Mouse (Mus musculus) spleen, postnatal 14 days (tissue): Measurements from ENCODE around the gene Btbd2.

Experiments
- DNase-seq, 2 experiments: peaks; one replicate each; pipeline ENCODE4 v3.0.0; 2021 to 2022; ENCODE audit warnings: low spot score in 2 of 2

The Btbd2 gene

DNA sequence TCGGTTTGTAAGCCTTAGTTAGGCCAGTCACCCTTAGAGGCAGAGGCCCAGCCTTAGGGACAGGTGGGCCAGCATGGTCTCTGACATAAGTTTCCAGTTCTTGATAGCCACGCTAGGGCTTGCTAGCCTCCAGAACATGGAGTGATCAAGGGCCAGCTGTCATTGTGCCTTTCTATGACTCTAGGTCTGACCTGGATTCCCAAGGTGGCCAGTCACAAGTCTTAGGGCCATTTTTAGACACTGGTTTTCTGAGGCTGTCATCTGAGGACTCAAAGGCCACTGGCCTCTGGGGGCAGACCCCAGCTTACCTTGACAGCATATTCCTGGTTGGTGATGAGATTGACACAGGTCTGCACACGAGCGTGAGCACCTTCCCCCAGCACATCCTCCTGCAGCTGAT, 14.4 kb upstream of the Btbd2 start:
- DNase-seq, result no peak

DNA sequence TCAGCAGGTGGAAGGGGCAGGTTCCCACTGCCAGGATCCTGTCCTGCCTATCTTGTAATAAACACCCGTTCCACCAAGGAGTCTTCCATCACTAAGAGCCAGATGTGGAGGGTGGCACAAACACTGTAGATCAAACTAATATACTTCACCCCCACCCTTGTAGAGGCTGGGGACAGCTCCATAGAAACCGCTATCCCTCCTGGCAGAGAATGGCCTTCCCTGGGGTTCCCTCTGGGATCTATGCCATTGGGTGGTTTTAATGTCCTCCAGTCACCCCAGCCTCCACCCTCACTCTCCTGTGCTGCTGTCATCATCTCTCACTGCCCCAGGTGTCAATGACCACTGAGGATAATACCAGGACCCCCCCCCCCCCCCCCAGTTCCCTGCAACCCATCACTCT, 13.7 kb upstream of the Btbd2 start:
- no peak for DNase-seq

DNA sequence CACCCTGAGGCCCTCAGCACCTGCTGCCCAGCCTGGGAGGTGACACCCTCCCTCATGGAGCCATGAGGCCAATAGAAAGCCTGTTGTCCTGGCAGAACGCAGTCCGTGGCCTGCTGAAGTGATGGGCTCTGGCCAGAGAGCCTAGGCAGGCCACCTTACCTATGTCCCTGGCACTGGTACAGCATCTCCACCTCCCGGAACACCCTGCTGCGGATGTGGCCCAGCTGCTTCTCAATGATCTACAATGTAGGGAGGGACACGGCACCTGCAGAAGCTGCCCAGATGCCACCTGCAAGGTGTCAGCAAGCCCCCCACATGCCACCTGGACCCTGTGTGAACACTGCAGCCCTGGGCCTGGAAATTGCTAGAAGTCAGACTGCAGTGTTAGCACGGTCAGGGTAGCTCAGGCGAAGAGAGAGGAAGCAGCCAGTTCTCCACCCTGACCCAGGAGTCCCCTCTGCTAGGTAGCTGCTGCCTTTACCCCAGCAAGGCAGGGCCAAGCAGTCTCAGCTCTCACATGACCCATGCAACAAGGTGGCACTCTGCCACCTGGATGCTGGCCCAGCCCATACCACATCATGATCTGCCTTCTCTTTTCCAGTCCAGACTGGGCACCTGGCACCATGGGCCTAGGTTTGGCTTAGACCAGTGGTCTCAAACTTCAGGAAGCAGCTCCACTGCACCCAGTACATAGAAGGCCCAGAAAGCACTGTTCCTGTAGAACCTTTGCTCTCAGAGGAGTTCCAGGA, 13.0 kb upstream of the Btbd2 start:
- no peak for DNase-seq

DNA sequence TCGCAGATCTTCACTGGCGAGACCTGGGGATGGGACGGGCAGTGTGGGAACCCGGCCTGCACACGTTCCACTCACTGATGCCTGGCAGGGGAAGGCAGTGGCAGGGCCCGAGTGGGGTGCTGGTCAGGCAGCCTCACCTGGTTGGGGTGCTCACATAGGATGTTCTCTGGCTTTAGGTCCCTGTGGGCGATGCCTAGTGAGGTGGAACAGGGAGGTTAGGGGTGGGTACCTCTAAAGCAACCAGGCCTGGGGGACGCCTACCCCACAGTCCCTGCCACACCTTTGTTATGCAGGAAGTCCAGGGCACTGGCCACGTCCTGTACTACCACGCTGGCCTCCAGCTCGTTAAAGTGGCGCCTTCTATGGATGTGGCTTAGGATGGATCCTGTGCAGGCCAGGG, 12.1 kb upstream of the Btbd2 start:
- DNase-seq, result no peak

DNA sequence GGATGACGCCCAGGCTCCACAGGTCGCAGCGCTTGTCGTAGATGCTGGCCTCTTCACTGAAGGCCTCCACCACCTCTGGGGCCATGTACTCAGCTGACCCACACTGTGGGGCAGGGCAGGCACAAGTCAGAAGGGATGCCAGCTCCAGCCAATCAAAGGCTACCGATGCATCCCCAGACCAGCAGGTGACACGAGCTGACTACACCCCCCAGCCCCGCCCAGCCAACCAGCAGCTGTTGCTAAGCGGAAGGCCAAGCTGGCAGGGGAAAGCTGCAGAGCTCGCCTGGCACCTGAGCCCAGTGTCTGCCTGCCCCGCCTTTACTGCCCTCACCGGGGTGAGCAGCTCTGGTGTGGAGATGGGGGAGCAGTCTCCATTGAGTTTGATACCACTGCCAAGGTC, 11.7 kb upstream of the Btbd2 start:
- DNase-seq, result no peak

DNA sequence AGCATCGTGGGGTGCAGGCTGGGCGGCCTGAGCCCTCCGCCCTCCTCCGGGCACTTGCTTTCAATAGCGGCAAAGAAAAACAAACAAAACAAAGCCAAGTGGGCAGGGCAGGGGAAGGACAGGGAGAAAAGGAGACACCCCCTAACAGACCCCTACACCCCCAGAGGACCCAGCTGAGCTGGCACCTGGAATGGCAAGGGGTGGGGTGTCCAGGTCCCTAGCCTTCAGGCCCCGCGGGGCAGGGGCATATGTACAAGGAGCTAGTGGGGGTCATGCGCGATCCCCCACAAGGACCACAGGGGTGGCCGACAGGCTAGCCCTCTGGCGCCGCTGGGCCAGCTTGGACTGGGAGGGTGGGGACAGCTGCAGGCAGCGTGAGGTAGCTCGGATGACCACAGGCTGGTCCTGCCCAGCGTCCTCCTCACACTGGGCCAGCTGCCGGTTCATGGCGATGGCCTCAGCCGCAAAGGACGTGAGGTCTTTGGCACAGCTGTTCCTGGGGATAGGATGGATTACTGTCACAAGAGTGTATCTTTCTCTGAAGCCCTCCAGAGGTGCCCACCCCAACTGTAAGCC, 10.1 kb upstream of the Btbd2 start:
- DNase-seq, result no peak

DNA sequence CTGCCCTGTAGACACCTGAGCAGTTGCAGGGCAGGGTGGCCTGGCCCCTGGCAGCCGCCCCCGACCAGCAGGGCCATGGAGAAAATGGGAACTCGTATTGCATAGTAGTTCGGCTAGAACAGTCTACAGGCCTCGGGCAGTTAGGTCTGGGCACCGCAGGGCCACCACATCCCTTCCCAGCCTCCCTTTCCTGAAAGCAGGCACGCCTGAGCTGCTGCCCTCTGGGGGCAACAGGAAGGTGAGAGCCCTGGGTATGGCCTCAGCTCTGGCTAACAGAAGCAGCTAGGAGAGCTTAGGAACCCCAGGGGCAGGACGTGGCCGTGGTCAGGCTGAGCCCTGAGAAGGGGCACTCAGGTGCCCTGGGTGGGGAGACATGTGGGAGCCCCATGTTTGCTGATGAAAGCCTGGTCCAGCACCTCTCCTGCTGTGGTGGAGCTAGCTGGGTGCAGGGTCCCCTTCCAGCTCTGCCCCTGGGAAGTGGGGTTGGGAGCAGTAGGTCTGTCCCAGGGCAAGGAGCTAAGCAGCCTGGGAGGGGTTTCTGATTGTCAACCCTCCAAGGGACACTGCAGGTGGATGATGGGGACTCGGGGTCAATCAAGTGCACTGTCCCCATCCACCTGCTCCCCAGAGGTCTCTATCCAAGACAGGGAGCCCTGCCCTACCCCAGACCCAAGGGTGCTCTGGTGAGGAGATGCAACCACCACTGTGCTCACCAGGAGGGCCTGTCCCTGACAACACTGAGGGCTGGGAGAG, 9.3 kb upstream of the Btbd2 start:
- no peak for DNase-seq

DNA sequence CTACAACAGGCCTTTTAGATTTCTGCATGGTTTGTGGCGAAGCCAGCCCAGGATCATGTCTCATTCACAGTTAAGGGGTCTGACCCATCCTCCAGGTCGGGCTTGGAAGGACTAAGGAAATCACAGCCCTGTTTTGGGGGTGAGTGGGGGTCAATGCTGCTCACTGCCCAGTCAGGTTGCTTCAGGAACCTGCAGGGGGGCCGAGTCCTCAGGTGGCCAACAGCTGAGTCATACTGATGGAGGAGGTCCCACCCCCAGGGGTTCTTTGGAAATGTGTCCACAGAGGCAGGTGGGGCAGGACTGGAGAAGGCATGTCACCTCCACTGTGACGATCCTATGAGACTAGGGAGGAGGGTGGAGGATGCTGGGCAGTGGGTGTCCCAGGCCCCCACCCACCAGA, 8.6 kb upstream of the Btbd2 start:
- no peak for DNase-seq

DNA sequence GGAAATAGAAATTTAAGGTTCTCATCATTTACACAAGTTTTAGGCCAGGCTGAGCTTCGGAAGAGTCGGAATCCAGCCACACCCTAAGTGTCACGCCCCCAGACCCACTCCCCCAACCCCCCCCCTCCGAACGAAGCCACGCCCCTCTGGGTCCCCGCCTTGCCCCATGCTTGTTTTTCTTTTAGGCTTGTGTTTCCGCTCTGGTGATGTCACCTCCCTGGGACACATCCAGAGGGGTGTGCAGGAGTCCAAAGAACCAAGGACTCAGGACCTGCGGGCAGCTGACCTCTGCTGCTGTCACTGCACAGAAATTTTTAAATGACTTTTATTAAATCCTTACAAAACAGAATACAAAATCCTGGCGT, 8.1 kb upstream of the Btbd2 start:
- DNase-seq, result no peak

DNA sequence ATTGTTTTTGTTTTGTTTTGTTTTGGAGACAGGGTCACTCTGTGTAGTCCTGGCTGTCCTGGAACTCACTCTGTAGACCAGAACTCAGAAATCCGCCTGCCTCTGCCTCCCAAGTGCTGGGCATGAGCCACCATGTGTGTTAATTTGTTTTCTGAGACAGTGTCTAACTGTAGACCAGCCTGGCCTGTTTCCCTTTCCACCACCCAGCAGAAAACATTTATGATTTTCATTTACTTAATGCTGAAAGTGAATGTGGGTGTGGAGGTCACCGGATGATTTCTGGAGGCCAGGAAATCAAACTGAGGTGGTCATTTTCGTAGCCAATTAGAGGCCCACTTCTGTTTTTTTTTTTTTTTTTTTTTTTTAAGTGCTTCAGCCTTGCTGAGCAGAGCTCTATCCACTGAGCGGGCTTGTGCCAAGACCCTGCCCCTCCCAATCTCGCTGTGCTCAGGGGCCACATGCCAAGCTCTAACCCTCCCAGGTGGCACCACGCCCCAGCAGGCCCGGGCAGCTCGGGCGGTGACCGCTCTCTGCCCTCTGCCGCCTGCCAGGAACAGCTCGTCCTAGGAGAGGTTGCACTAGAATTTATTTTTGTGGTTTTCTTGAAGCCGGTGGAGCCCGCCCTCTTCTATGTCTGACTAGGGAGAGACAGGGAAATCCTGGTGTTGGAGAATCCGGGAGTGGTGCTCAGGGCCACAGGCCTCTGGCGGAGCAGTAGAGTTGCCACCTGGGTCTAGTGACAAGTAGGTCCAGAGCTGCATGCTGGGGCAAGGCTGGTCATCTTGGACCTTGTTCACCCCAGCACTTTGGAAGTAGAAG, 7.5 kb upstream of the Btbd2 start:
- DNase-seq, result peak; percentile 54 to 56

DNA sequence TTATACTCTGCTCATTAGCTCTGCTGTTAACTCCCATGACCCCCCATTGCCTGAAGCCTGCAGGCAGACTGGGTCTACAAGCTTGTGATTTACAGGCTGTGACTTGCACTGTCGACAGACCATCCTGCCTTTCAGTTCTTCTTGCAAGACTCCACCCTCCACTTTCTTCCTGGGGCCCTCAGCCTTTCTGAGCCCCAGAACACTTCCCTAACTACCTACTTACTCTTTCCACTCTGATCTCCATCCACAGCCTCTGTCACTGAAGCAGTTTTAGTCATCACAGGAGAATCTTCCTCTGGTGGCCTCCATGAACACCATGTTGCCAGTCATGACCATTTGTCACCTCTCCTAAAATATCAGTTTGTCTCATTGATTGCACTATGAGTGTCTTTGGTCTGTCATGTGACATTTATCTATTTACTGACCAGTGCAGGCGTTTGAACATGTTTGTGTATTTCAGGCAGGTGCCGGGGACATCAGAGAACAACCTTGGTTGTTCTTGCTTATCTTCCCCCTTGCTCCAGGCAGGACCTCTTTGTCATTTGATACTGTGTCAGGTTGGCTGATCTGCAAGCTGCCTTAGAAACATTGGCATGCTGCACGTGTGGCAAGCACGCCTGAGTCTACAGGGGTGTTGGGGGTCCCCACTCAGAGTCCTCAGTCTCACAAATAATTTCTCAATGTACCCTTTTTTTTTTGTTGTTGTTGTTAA, 6.8 kb upstream of the Btbd2 start:
- DNase-seq, result peak in 1 of 2 experiments; percentile 33

DNA sequence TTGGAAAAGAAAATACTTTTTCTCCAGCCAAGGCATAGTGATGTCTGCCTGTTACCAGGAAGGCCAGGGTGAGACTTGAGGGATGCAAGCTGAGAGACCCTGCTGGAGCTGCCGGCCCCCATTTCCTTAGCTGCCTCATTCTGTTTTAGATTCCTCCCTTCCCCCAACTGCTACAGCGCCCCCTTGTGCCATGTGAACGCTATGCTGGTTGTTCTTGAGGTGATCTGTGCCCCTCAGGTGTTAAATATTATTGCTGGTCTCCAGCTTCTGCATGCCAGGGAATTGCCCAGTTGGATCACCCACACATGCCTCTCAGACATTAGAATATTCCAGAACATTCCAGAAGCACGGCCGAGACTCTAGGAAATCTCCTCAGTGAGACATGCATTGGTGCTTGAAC, 4.3 kb upstream of the Btbd2 start:
- DNase-seq, result peak; percentile 62 to 80

DNA sequence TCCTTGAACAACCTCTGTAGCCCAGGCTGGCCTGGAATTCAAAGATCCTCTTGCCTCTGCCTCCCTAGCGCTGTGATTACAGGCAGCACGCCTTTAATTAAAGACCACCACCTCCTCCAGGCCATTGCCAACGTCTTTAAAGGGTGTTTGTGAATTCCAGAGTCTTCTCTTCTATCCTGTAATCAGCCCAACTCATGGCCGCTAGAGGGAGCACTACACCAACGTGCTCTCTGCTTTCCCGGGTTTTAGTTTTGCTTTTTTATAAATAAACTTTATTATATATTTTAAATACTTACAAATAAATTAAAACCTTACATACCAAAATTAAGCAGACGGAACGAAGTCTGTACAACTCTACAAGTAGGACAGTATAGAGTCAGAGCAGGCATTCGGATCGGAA, 2.3 kb upstream of the Btbd2 start:
- DNase-seq, result peak; percentile 66 to 80

DNA sequence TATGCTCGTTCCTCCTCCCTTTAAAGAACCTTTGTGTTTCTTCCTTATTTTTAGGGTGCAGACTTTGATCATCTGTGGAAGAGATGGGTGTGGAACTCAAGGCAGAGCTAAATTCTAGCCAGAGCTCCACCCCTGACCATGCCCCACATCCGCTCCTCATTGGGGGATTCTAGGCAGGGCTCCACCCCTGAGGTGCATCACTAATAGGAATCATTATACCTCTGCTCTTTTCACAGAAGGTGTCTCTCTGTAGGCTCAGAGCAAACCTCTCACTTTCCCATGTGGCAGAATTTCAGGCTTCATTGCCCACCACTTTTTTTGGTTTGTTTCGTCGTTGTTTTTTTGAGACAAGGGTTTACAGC, 2.0 kb upstream of the Btbd2 start:
- no peak for DNase-seq

DNA sequence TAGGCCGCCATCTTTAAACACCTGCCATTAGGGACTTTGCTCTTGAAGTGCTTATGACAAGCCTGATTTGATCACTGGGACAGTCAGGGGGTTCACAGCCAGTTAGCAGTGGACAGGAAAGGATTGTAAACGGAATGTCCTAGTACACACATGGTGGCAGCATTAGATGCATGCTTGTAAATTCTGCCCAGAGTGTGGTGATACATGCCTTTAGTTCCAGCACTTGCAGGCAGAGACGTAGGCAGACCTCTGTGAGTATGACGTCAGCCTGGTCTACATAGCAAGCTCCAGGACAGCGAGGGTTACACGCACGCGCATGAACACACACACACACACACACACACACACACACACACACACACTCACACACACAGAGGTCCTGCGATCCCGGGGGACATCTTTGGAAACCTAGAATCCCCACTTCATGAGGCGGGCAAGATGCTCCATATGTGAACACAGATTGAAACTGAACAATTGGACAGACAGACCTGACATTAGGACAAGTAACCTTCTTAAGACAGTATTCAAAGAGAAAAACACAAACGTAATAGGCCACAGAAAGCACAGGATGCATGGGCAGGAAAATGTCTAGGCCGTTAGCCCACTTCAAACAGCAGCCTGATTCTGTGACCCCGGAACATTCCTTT, 1.4 kb upstream of the Btbd2 start:
- DNase-seq, result no peak

DNA sequence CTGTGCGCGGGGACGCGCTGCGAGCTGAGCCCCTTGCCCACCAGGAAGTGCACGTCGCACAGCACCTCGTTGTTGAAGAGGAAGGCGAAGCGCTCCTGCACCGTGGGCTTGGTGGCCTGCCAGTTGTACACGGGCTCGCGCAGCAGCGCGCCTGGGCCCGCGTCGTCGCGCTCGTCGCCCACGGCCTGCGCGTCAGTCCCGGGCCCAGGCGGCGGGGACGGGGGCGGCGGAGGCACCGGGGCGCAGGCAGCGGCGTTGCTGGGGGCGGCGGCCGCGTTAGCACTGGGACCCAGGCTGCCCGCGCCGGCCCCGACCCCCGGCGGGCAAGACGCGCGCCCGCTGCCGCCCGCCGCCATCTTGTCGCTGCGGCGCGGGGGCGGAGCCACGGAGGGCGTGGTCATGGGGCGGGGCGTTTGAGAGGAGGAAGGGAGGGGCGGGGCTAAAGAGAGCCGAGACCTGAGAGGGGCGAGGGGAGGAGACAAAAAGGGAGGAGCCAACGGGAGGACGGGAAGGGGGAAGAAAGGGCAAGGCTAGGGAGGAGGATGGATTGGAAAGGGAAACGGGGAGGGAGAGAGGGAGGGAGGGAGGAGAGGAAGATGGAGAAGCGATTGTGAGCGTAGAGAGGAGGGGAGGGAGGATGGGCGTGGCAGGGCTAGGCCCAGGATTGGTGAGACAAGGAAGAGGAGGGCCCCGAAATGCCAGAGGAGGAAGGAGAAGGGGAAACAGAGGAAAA, 575 bp downstream of the Btbd2 start:
- DNase-seq, result peak; percentile 92 to 97

DNA sequence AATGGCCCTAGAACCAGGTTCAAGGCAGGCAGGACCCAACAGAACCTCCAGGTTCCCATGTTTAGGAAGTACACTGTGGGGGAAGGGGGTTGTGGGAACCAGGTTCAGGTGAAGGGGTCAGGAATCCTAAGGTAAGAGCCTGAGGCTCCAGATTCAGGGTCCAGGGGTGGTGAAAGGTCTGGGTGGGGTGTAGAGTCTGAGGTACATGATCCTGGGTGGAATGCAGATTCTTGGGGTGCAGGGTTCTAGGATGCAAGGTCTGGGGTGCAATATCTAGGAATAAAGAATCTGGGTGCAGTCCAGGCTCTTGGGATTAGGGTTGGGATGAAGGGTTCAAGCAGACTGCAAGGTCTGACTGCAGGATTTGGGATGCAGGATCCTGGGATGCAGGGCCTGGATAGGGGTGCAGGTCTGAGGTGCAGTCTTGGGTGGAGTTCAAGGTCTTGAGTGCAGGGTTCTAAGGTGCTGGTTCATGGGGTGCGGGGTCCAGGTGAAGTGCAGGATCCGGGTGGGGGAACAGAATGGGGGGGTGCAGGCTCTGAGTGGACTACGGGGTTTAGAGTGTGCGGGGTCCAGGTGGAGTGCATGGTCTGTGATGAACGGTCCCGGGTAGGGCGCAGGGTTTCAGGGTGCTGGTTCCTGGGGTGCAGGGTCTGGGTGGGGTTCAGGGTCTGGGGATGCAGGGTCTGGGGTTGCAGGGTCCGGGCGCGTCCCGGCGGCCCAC, 1.3 kb downstream of the Btbd2 start:
- DNase-seq, result no peak

DNA sequence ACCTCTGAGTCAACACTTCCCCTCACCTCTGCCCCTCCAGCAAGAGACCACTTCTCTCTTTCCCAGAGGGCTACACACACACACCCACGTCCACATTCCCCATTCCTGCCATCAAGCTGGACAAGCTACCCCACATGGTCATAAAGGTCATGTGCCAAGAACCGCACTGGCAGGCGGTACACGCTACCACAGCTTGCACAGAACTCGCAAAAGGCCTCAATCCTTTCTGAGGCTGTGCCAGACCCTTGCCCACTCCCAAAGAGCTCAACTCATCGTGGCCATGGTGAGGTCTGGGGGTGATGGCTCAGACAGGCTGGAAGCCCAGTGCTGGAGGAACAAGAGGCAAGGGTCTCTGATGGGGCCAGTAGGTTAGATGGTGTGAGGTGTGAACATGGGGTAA, 2.0 kb downstream of the Btbd2 start:
- no peak for DNase-seq

DNA sequence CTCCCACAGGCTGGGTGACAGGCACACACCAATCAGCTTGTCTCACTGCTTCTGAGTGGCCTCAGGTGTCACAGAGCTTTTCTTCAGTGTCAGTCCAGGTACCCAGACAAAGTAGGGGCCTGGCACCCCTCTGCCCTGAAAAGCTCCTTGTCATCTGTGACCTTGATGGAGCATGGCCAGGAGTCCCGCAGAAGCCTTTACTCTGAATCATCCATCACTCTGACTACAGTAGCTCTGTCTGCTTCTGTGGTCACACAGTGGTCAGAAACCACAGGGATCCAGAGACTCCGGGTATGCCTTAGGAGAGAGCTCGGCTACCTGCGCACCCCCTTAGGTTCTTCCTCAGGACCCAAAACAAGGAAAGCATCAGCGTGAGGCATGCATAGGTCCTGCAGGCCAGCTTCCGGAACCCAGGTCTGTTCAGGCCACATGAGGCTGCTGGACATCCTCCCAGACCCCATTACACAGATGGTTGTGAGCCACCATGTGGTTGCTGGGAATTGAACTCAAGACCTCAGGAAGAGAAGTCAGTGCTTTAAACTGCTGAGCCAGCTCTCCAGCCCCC, 3.6 kb downstream of the Btbd2 start:
- DNase-seq, result no peak

DNA sequence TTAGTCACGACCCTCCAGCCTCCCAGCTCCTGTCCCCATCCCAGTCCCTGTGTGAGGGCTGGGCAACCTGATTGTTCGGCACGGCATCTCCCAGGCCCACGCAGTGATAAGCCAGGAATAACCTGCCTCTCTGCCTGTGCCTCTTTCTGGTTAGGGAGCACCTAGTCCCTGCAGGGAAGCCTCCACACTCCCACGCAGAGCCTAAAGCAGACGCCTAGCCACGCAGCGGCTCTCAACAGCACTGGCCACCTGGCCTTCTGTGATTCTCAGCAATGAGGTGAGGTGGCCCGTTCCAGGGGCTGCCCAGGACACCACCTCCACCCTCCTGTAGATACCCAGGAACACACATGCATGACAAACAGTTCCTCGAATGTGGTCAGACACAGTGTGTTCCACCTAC, 6.5 kb downstream of the Btbd2 start:
- DNase-seq, result no peak
